Mouse (Mus musculus) kidney, embryonic 16.5 days (tissue): ENCODE results near the gene Poll. TPM values are rescaled to one million over a fixed set of nuclear protein-coding genes. Genes with fewer than 3 reads are reported as not detected.

Experiments
- ATAC-seq: fragments of 200-750 bp; cut with Nextera tagmentation; 2 replicates; pipeline ENCODE4 v1.8.0; 2017; ENCODE audit warnings: moderate TSS enrichment; ENCODE audit not compliant: low FRiP score, low TSS enrichment
- H3K27ac ChIP-seq: fragments of 300-500 bp; sonication (generic); 2 replicates; pipeline ENCODE4 v1.5.1; 2014; ENCODE audit warnings: low read length
- H3K27me3 ChIP-seq: fragments of 300-500 bp; sonication (generic); 2 replicates; pipeline ENCODE4 v1.6.1; 2014; ENCODE audit warnings: low read length, control low read depth, mixed read lengths; ENCODE audit not compliant: insufficient read depth
- H3K36me3 ChIP-seq: fragments of 300-500 bp; sonication (generic); 2 replicates; pipeline ENCODE4 v1.6.1; 2014; ENCODE audit warnings: low read length, control low read depth, mixed read lengths; ENCODE audit not compliant: insufficient read depth
- H3K4me1 ChIP-seq: fragments of 300-500 bp; sonication (generic); 2 replicates; pipeline ENCODE4 v1.6.1; 2014; ENCODE audit warnings: low read length, control low read depth, mixed read lengths; ENCODE audit not compliant: insufficient read depth
- H3K4me2 ChIP-seq: fragments of 300-500 bp; sonication (generic); replicated peaks from 2 replicates; pipeline ENCODE4 v1.6.1; 2014; ENCODE audit warnings: low read depth, low read length
- H3K4me3 ChIP-seq: fragments of 300-500 bp; sonication (generic); 2 replicates; pipeline ENCODE4 v1.5.1; 2014; ENCODE audit warnings: mild to moderate bottlenecking, low read length
- H3K9ac ChIP-seq: fragments of 300-500 bp; sonication (generic); replicated peaks from 2 replicates; pipeline ENCODE4 v1.6.1; 2014; ENCODE audit warnings: low read length
- H3K9me3 ChIP-seq: fragments of 300-500 bp; sonication (generic); 2 replicates; pipeline ENCODE4 v1.6.1; 2016; ENCODE audit warnings: low read length, control low read depth
- WGBS: fragments of 180-500 bp; shearing (Covaris S2); extraction: QIAGEN DNeasy Blood & Tissue Kit; methylation state at CpG from one replicate; pipeline ENCODE4 v1.1.7; 2014; 5-methylcytosine and 5-hydroxymethylcytosine counted together
- polyA plus RNA-seq: library from polyadenylated mRNA; unstranded; fragments of >200 nt; fragmentation: Nextera tagmentation; extraction: Ambion mirVana; gene quantifications from 2 replicates; pipeline ENCODE4 v1.2.1, GENCODE M21; 2015

The Poll gene
- polyA plus RNA-seq, 1 experiment from 2014 or later: 20.4 TPM

DNA sequence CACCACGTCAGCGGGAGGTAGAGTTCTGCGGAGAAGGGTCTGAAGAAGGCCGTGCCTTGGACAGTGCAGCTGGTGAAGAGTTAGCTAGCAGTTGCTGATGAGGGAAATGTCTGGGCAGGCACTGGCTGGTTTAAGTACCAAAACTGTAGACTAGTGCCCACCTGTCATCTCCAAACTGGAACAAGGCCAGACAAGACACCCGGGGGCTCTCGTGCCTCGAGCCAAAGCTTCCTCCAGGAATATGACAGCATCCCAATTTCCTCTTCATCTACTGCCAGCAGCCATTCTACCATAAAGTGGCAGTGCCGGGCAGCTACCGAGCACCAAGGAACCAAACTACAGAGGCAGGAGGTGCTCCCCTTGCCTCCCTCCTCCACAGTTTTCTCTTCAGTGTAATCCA lies 32.6 kb upstream of the Poll start:
- Histone ChIP-seq H3K36me3 (peaks cover 2% of the 10 kb centered on the region; the same call in 1 of the 2 replicates), H3K27ac (no peak overlapping the region), H3K4me2 (no peak overlapping the region), H3K9ac (no peak overlapping the region), H3K4me3 (no peak overlapping the region), H3K4me1 (peaks cover 10% of the 10 kb centered on the region; the same call in 1 of the 2 replicates), H3K9me3 (no peaks in the 10 kb centered on the region), H3K27me3 (no peaks in the 10 kb centered on the region)
- 81% methylated on average over 9 of the region's 9 CpGs for WGBS
- ATAC-seq: no peak

- H3K27me3 ChIP-seq: no peaks in the 10 kb centered on the region
- no peak overlapping the region for H3K9ac ChIP-seq
- ATAC-seq: no peak
- WGBS: 74% methylated on average over 7 of the region's 7 CpGs
- no peak overlapping the region for H3K27ac ChIP-seq
- no peaks in the 10 kb centered on the region for H3K9me3 ChIP-seq
- H3K4me3 ChIP-seq: no peak overlapping the region
- peaks cover 2% of the 10 kb centered on the region; the same call in 1 of the 2 replicates for H3K36me3 ChIP-seq
- peaks cover 10% of the 10 kb centered on the region; the same call in 1 of the 2 replicates for H3K4me1 ChIP-seq
- no peak overlapping the region for H3K4me2 ChIP-seq
These were observed 31.4 kb upstream of the Poll start for GRCm38 (mm10) chr19:45591704-45592103.

DNA sequence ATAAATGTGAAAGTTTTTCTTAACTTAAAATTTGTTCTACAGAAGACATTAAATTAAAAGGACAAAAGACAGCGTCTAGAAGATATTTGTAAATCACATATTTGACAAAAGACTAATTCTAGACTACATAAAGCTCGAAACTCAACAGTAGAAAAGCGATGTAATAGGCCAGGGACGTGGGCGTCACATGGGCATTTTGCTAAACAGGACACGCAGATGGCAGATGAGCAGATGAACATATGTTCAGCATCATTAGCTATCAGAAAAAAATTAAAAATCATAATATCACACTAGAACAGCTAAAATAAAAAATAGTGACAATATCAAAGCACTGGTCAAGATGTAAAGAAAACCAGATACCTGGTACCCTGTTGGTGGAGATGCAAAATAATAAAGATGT lies 29.4 kb upstream of the Poll start:
- Histone ChIP-seq H3K36me3 (peaks cover 2% of the 10 kb centered on the region; the same call in 1 of the 2 replicates), H3K9ac (no peak overlapping the region), H3K4me1 (peaks cover 10% of the 10 kb centered on the region; the same call in 1 of the 2 replicates), H3K27ac (no peak overlapping the region), H3K9me3 (no peaks in the 10 kb centered on the region), H3K4me3 (no peak overlapping the region), H3K4me2 (no peak overlapping the region), H3K27me3 (no peaks in the 10 kb centered on the region)
- no peak for ATAC-seq
- WGBS: 92% methylated on average over 6 of the region's 6 CpGs

GRCm38 (mm10) chr19:45587509-45588292 lies 27.4 kb upstream of the Poll start:
- Histone ChIP-seq H3K27me3 (no peaks in the 10 kb centered on the region), H3K27ac (no peak overlapping the region), H3K9ac (no peak overlapping the region), H3K4me2 (no peak overlapping the region), H3K9me3 (no peaks in the 10 kb centered on the region), H3K4me3 (no peak overlapping the region), H3K36me3 (peaks cover 2% of the 10 kb centered on the region; the same call in 1 of the 2 replicates), H3K4me1 (peaks cover 8% of the 10 kb centered on the region; the same call in 1 of the 2 replicates)
- no peak for ATAC-seq
- WGBS: 82% methylated on average over 6 of the region's 6 CpGs

DNA sequence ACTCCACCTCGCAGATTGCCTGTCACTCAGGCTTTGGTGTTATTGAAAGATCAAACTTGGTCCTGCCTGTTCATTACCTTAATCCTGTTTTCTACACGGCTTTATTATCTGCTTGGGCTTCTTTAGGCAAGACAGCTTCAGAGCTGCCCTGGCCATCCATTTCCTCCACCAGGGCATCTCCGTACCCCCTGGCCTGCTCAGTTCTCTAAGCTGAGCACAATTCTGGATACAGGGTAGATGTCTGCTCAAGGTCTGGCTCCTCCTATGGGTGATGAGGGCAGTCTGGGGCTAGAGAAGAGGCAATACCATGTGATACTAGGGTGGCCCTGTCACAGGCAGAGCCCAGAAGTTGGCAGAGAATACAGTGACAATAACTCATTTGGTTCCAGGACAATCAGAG lies 26.5 kb upstream of the Poll start:
- Histone ChIP-seq H3K9me3 (no peaks in the 10 kb centered on the region), H3K36me3 (0 out of 2 replicates have a peak, but pooled peaks cover 2% of the 10 kb centered on the region), H3K27ac (no peak overlapping the region), H3K27me3 (no peaks in the 10 kb centered on the region), H3K4me3 (no peak overlapping the region), H3K4me1 (peaks cover 13% of the 10 kb centered on the region), H3K4me2 (no peak overlapping the region), H3K9ac (no peak overlapping the region)
- no peak for ATAC-seq
- WGBS: 72% methylated on average over 3 of the region's 3 CpGs

DNA sequence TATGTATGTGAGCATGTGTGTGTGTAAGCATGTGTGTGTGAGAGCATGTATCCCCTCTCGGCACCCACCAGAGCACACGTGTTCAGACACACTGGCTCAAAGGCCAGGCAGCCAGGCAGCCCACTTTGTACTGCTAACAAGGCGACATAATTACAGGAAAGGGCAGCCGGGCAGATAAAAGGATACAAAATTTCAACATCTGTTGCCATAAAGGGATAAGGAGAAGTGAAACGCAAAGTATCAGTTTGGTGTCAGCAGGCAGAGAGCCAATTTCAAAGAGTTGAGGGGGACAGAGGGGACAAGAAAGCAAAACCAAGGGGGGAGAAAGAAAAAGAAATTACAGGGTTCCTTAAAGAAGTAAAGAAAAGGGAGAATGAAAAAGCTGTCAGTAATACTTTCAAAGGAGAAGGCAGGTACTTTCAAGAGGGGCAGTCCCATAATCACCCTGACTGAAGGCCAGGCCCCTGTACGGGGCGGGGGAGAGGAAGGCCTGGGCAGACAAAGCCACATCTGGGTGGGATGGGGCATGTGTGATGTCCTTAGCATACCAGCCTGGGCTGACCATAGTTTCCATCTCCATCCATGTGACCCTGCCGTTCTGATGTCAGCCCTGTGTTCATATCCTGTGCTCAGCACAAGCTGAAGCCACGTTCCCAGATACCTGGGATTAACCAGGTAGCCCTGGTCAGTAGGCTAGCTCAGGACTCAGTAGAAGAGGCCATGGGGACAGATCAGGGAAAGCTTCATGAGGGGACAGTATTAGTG lies 24.7 kb upstream of the Poll start:
- H3K27me3 ChIP-seq: no peaks in the 10 kb centered on the region
- H3K9me3 ChIP-seq: no peaks in the 10 kb centered on the region
- H3K4me1 ChIP-seq: peaks cover 15% of the 10 kb centered on the region
- 0 out of 2 replicates have a peak, but pooled peaks cover 2% of the 10 kb centered on the region for H3K36me3 ChIP-seq
- ATAC-seq: no peak
- H3K4me2 ChIP-seq: no peak overlapping the region
- no peak overlapping the region for H3K27ac ChIP-seq
- H3K9ac ChIP-seq: no peak overlapping the region
- no peak overlapping the region for H3K4me3 ChIP-seq
- WGBS: 67% methylated on average over 9 of the region's 9 CpGs

DNA sequence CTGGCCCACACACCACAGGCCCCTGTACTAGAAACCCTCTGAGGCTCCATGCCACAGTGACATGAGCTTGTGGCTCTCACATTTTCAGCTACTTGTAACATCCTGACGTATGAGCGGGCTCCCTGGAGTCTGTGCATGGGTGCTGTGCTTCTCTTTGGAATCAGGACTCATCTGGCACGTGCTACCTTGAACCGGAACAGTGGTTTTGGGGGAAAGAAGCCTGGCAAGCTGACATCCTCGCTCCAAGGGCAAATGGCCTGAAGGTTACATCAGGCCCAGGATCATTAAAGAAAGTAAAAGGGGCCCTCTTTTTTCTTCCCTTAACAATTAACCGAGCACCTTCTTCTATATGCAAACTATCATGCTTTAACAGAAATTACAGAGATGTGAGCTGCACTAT lies 22.8 kb upstream of the Poll start:
- Histone ChIP-seq H3K27me3 (no peaks in the 10 kb centered on the region), H3K4me3 (no peak overlapping the region), H3K36me3 (peaks cover 14% of the 10 kb centered on the region), H3K27ac (no peak overlapping the region), H3K4me2 (no peak overlapping the region), H3K9ac (no peak overlapping the region), H3K9me3 (no peaks in the 10 kb centered on the region), H3K4me1 (peaks cover 16% of the 10 kb centered on the region)
- WGBS: 79% methylated on average over 6 of the region's 6 CpGs
- ATAC-seq: no peak

GRCm38 (mm10) chr19:45582161-45582560 lies 21.8 kb upstream of the Poll start:
- no peaks in the 10 kb centered on the region for H3K9me3 ChIP-seq
- no peak overlapping the region for H3K27ac ChIP-seq
- peaks cover 16% of the 10 kb centered on the region for H3K4me1 ChIP-seq
- WGBS: 41% methylated on average over 8 of the region's 8 CpGs
- ATAC-seq: no peak
- no peak overlapping the region for H3K4me3 ChIP-seq
- H3K36me3 ChIP-seq: peaks cover 20% of the 10 kb centered on the region
- no peak overlapping the region for H3K4me2 ChIP-seq
- H3K27me3 ChIP-seq: no peaks in the 10 kb centered on the region
- H3K9ac ChIP-seq: no peak overlapping the region

DNA sequence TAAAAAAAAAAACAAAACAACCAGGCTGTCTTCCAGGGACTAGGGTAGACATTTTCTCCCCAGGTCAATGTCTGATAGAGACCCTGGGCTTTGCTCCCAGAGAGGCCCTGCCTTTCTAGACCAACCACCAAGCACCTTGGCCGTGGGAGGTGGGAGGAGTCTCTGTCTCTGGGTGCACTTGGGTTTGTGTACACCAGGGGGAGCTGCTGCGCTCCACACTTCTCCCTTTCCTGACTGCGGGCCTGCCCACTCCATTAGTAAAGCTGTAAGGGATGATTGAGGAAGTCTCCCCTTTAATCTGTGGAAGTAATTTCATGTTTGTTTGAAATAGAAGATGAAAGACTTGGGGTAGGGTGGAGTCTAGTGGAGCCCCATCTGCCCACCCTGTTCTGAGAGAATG lies 20.9 kb upstream of the Poll start:
- Histone ChIP-seq H3K27ac (no peak overlapping the region), H3K4me3 (no peak overlapping the region), H3K27me3 (no peaks in the 10 kb centered on the region), H3K36me3 (peaks cover 22% of the 10 kb centered on the region), H3K9me3 (no peaks in the 10 kb centered on the region), H3K9ac (no peak overlapping the region), H3K4me1 (peaks cover 19% of the 10 kb centered on the region), H3K4me2 (no peak overlapping the region)
- 54% methylated on average over 3 of the region's 3 CpGs for WGBS
- ATAC-seq: no peak; the same call in 1 of the 2 replicates

- Histone ChIP-seq H3K9me3 (no peaks in the 10 kb centered on the region), H3K4me1 (peaks cover 29% of the 10 kb centered on the region), H3K9ac (no peak overlapping the region; the same call in 1 of the 2 replicates), H3K4me3 (no peak overlapping the region), H3K36me3 (peaks cover 22% of the 10 kb centered on the region), H3K27ac (no peak overlapping the region), H3K27me3 (no peaks in the 10 kb centered on the region), H3K4me2 (no peak overlapping the region)
- whole genome bisulfite sequencing: 67% methylated on average over 12 of the region's 12 CpGs
- no peak for ATAC-seq
These were observed 19.9 kb upstream of the Poll start for GRCm38 (mm10) chr19:45580235-45580634.
